Mouse (Mus musculus) stomach, postnatal 0 days (tissue): ENCODE measurements at regions not wholly inside any gene's neighbourhood (a gene's known extent, or its start where the extent isn't known, plus 50 kb on each side); places are given as distances from the start of the nearest gene placed in this dataset.

Experiments used
- ATAC-seq: fragments of 200-750 bp; cut with Nextera tagmentation; 2 replicates; pipeline ENCODE4 v1.8.0; 2017; ENCODE audit not compliant: low FRiP score, low TSS enrichment
- DNase-seq: peaks from one replicate; pipeline ENCODE4 v3.0.0-alpha.2; 2016; ENCODE audit warnings: low spot score
- H3K27ac ChIP-seq: fragments of 300-500 bp; sonication (generic); replicated peaks from 2 replicates; pipeline ENCODE4 v1.5.1; 2014; ENCODE audit warnings: mild to moderate bottlenecking, control low read depth
- H3K27me3 ChIP-seq: fragments of 300-500 bp; sonication (generic); 2 replicates; pipeline ENCODE4 v1.6.1; 2014; ENCODE audit warnings: low read length; ENCODE audit not compliant: control insufficient read depth, insufficient read depth
- H3K36me3 ChIP-seq: fragments of 300-500 bp; sonication (generic); 2 replicates; pipeline ENCODE4 v1.6.1; 2014; ENCODE audit warnings: low read length, mixed read lengths; ENCODE audit not compliant: control insufficient read depth, insufficient read depth
- H3K4me1 ChIP-seq: fragments of 300-500 bp; sonication (generic); replicated peaks from 2 replicates; pipeline ENCODE4 v1.6.1; 2014; ENCODE audit warnings: antibody characterized with exemption; ENCODE audit not compliant: control insufficient read depth, insufficient read depth
- H3K4me2 ChIP-seq: fragments of 300-500 bp; sonication (generic); replicated peaks from 2 replicates; pipeline ENCODE4 v1.6.1; 2014; ENCODE audit warnings: low read depth, mild to moderate bottlenecking, control low read depth, moderate library complexity
- H3K4me3 ChIP-seq: fragments of 300-500 bp; sonication (generic); 2 replicates; pipeline ENCODE4 v1.5.1; 2014; ENCODE audit warnings: low read depth, low read length, control low read depth
- H3K9ac ChIP-seq: fragments of 300-500 bp; sonication (generic); 2 replicates; pipeline ENCODE4 v1.6.1; 2014; ENCODE audit warnings: mild to moderate bottlenecking, low read length, control low read depth, mixed read lengths
- H3K9me3 ChIP-seq: fragments of 300-500 bp; sonication (generic); 2 replicates; pipeline ENCODE4 v1.6.1; 2016; ENCODE audit warnings: low read length; ENCODE audit not compliant: control insufficient read depth
- CTCF ChIP-seq: IDR thresholded peaks from 2 replicates; pipeline ENCODE4 v1.5.1; 2016; ENCODE audit warnings: antibody characterized with exemption, low read depth, mild to moderate bottlenecking, moderate library complexity
- EP300 ChIP-seq: optimal IDR thresholded peaks from 2 replicates; pipeline ENCODE3; 2016; ENCODE audit warnings: antibody characterized with exemption
- WGBS: fragments of 180-500 bp; shearing (Covaris S2); extraction: QIAGEN DNeasy Blood & Tissue Kit; methylation state at CpG from one replicate; pipeline ENCODE4 v1.1.7; 2014; 5-methylcytosine and 5-hydroxymethylcytosine counted together

DNA sequence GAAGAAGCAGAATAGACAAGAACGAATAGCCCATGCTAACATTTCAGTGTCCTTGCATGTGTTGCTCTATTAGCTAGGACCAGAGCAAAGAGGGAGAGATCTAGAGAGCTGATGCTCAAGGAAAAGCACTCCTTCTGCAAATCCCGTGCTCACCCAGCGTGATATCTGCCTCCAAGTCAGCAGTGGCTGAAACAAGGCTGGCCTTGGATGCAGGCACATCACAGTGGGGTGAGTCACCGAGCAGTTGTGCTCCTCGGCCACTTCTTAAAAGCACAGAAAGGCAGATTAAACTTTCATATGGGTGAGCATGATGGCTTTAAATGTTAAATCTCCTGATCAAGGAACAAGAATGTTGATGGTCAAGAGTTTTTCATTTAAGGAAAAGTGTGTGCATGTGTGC lies 82.3 kb upstream of the Htr2a start:
- no peak overlapping the region for H3K4me3 ChIP-seq
- TF ChIP-seq EP300 (no peak), CTCF (no peak)
- 70% methylated on average over 5 of the region's 5 CpGs for WGBS
- H3K27me3 ChIP-seq = no peaks in the 10 kb centered on the region
- H3K4me1 ChIP-seq = no peaks in the 10 kb centered on the region
- H3K36me3 ChIP-seq = no peaks in the 10 kb centered on the region
- no peak for DNase-seq
- H3K9me3 ChIP-seq = no peaks in the 10 kb centered on the region
- ATAC-seq = no peak
- no peak overlapping the region for H3K9ac ChIP-seq
- no peak overlapping the region for H3K27ac ChIP-seq
- H3K4me2 ChIP-seq = no peak overlapping the region
